Mouse (Mus musculus) gastrocnemius, postnatal 14 days (tissue): ENCODE data around the gene Lrwd1. TPM values are rescaled to one million over a fixed set of nuclear protein-coding genes. Genes with fewer than 3 reads are reported as not detected.
"Not testable (repeated sequence)": the region's sequence is repeated elsewhere in the genome, so short reads cannot be mapped to it uniquely, and the experiment has no call there.

Experiments
- DNase-seq: peaks from one replicate; pipeline ENCODE4 v3.0.0; 2021; ENCODE audit warnings: mixed read lengths
- intact Hi-C: fragments of 180-260 bp; cut with DNase I; formaldehyde crosslinking; loops from one replicate; pipeline ENCODE4 v1.15.1; 2025; ENCODE audit warnings: low total_unique reads
- long read RNA-seq, 2 experiments: library from polyadenylated mRNA; stranded (forward); transcript quantifications; one replicate each; pipeline ENCODE4 v2.0.0; 2021
- total RNA-seq, 2 experiments: library from RNA; stranded (reverse); gene quantifications; 2 replicates each; pipeline ENCODE4 v1.2.3; 2021

Lrwd1 gene
- 1 to 10 TPM; 4.0 to 4.3 TPM for total RNA-seq
- long read RNA-seq, experiment 1, transcript Lrwd1-201 (15 exons, 2,473 nt) = major isoform, 5 of 6 reads
- long read RNA-seq, experiment 1, partial matches to known transcripts = 0 of 6 reads
- long read RNA-seq, experiment 1, other reads (novel, unspliced or antisense) = 1 of 6 reads
- long read RNA-seq, experiment 2, transcript Lrwd1-201 (15 exons, 2,473 nt) = major isoform, 6 of 8 reads
- long read RNA-seq, experiment 2, partial matches to known transcripts = 0 of 8 reads
- long read RNA-seq, experiment 2, other reads (novel, unspliced or antisense) = 2 of 8 reads

DNA sequence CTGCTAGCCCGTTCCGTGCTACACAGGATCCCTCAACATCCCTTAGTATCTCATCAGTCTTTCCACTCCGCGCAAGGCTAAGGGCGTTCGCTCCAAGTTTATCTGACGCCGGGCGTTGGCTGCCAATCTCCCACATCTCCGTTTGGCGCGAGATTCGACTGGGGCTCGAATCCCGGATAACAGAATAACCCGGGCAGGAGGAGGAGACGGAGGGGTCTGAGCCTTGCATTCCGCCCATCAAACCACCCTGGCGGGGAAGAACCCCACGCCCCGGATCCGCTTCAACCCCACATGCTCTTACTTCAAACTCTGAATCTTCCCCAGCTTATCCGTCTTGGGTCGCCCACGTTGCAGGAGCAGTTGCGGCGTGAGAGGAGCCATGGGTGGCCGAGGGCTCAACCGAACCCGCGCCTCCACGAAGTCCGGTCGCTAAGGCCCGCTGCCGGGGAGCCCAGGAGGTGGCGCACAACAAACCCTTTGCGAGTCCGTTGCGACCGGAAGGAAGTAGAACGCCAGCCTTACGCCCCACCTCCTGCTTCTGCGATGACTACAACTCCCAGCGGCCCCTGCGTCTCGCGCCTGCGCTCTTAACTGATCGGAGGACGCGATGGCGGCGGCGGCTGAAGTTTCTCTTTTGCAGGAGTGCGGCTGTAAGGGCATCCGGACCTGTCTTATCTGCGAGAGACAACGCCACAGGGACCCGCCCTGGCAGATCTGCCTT lies at the start of gene Lrwd1, which contains the start of gene Alkbh4:
TSS of gene Lrwd1 (minus strand) at position 504 of the 721 bp plus-strand sequence.
TSS of gene Alkbh4 (plus strand) at position 576 of the 721 bp plus-strand sequence.
- intact Hi-C loops = no loop called here
- DNase-seq = peak; percentile 97

DNA sequence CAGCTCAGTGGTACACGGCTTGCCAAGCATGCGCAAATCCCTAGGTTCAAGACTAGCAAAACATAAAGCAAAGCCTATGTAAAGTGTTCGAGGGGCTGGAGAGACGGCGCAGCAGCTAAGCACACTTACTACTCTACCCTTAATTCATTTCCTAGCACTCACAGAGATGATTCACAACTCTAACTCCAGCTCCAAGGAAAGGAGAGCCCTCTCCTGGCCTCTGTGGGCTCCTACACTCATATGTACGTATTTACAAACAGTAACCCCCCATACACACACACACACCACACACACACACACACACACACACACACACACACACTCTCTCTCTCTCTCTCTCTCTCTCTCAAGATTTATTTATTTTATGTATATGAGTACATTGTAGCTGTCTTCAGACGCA lies 47.9 kb upstream of the Lrwd1 start:
- intact Hi-C loops = loop anchor here (5.0 kb wide), 1 partner anchor 51 kb away; no protein-coding TSS in a partner anchor

DNA sequence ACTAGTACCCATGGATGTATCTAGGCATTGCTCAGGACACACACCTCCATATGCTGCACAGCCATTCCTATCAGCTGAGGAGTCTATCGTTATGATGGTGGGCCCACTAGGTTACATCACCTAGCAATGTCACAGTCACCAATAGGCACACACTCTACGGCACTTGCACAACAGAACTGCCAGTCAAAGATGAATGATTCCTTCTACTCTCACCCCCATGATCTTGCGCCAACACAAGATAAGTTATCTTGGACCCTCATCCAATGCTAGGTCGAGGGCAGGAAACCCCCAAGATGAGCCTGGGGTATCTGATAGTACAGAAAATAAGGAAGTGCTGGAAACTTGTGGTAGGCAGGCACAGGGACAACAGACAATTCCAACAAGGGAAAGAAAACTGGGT lies 47.0 kb upstream of the Lrwd1 start:
- intact Hi-C loops = loop anchor here (5.0 kb wide), 1 partner anchor 51 kb away; no protein-coding TSS in a partner anchor
- no peak for DNase-seq

More for the DNA sequence above, 47.9 kb upstream of the Lrwd1 start:
- DNase-seq = no peak

DNA sequence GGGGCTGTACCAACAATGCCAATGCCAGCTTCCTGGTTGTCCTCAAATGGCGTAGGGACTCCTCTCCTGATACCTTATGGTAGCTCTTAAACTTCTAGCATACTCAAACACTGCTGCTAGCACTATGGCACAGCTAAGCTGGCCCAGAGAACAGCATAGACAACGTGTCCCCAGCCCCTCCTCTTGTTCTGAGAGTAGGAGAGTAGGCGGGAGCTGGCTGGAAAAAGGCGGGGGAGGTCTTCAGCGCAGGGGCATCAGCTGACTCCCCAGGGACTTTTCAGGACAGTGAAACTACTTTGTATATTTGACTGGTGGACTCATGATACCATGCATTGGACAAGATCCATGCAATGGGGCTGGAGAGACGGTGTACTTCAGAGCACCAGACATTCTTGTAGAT lies 46.2 kb upstream of the Lrwd1 start:
- no peak for DNase-seq
- intact Hi-C loops = loop anchor here (5.0 kb wide), 1 partner anchor 50 kb away; no protein-coding TSS in a partner anchor

DNA sequence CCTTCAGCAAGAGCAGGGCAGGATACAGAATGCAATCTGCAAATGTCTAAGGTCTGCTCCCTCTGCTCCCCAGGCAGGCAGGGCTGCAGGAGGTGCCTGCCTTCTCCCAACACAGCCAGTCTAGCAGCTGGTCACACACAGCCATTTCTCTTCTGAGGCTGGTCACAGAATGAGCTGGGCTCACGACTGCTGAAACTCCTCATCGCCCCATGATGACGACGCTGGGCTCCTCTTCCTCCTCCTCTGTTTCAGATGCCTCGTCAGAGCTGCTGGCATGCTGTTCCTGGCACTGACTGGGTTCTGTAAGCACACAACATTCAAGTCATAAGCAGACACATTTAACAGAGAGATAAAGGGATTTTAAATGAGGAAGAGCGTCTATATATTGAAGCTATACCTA lies 45.3 kb upstream of the Lrwd1 start:
- intact Hi-C loops = loop anchor here (5.0 kb wide), 1 partner anchor 49 kb away; no protein-coding TSS in a partner anchor
- no peak for DNase-seq

DNA sequence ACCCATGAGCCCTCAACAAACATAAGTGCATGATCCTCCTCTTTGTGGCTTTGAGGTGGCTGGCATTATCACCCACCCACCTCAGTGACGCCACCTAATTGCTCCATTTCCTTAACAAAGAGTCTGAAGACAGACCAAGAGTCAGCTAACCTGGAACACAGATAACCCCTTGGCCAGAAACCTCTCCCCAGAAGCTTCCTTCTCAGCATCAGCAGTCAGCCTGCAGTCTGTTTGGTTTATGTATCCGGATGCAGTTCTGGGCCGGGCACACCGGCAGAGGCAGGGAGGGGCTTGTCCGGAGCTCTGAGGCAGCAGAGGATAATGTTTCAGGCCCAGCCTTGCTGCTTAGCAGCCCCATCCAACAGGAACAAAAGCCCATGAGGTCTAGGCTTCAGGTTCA lies 43.7 kb upstream of the Lrwd1 start:
- no peak for DNase-seq
- intact Hi-C loops = no loop called here

DNA sequence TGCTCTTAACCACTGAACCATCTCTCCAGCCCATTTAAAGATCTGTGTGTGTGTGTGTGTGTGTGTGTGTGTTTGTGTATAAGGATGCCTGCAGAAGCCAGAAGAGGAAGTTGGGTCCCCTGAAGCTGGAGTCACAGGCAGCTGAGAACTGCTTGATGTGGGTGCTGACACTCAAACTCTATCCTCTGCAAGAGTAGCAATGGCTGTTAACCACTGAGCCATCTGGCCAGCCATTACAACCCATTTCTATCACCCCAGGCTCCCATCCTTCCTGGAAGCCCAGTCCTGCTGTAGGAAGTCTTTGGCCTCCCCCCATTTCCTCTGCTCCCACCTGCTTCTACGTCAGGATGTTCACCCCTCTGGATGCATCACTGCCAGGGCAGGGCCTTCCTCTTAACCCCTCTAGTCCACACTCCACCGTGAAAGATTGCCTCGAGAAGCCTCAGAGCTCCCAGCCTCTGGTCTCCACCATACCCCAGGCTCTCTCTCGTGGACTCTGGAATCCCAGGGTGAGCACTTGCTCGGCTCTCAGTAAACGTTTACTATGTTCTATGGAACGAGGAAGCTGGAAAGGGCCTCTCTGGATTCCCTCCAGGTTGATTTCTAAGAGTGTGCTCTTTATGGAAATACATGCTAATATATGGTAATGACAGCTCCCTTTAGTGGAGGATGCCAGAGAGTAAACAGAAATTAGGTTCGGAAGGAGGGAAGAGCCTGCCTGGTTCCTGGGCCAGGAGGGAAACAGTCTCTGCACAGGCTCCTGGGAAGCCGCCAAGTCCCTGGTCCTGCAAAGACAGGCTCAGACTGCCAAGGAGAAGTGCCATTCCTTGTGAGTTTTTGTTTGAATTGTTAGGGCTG lies 38.0 kb upstream of the Lrwd1 start:
- intact Hi-C loops = no loop called here
- DNase-seq = peak; percentile 28

DNA sequence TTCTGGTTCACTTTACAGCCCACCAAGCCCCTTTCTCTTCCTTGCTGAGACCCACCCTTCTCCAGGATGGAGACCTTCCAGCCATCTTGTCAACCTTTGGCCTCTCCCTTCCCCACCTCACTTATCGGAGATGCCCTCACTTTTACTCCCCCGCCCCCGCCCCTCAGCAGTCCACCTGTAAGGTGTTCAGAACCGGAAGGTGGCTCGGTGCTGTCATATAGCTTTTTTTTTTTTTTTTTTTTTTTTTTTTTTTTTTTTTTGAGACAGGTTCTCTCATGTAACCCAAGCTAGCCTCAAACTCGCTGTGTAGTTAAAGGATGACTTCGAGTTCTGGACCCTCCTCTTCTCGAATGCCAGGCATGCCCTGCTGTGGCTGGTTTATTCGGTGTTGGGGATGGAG lies 37.1 kb upstream of the Lrwd1 start:
- intact Hi-C loops = no loop called here
- DNase-seq = no peak

DNA sequence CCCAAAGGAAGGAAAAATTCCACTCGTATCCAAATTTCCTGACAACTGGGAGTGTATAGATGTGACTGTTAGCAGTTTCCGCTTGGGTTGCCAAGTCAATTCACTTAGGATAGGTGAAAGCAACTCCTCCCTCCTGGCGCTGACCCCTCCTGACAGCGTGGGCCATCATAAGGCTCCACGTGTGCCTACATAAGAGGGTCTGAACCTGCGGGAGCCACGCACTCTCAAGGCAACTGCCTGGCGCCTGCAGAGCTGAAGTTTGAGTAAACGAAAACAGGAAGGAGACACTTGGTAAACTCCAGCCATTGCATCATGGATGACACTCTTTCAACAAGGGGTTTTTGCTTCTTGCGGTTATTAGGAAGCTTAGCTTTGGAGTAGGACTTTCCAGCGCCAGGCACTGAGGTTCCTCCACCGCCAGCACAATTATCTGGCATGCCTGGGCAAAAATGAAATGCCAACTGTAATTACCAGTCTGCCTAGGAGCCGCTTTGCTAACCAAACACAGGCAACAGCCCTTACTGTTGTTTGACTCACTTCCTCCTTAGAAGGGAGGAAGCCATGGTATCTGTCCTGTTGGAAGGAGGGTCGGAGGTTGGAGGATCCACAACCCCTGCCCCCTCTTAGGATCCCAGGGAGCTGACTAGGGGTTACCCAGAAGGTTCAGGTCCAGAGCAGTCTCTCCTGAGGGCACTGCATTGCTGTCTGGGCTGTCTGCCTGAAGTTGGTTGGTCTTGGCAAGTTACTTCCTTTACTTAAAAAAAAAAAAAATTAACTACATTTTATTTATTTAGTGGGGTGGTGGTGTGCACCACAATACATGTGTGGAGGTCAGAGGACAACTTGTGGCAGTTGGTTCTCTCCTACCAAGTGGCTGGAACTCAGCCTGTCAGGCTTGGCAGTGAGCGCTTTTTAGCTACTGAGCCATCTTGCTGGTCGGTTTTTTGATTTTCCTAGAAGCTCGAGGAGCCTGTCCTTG lies 35.8 kb upstream of the Lrwd1 start:
- DNase-seq = no peak
- intact Hi-C loops = no loop called here

DNA sequence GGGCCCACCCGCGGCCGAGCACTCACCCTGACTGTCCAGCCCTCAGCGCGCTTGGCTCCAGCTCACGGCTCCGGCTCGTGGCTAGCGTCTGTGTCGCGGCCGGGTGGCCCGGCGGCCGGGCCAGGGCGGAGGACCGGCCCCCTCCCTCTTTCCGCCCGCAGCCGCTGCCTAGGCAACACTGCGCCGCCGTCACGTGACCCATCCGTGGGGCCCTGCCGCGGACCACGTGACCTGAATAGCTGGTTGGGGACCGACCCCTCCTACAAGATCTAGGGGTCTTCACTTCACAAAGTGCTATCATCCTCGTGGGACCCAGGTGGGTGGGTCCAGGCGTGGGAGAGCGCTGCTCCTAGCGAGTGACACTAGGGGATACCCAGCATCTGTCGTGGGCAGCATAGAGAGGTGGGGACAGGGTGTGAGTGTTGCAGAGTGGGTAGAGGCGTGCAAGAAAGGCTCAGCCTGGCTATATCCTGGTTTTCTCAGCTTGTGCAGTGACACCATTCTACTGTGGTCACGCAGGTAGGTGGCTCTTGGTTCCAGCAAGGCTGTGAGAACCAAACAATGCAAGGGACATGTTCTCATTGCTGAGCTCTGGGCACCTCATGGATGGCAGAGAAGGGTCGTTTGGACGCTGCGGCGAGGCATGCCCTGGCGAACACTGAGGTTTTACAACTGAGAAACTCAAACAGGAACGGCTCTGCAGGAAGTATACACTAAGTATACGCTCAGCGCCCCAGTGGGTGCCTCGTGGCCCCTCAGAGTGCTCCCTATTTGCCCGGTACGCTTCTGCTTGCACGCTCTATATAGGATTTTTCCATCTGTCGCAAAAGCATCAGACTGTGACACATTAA lies 34.9 kb upstream of the Lrwd1 start, which contains the start of gene Orai2:
TSS of gene Orai2 (minus strand) at position 202 of the 851 bp plus-strand sequence.
- intact Hi-C loops = no loop called here
- peak; percentile 82 for DNase-seq

DNA sequence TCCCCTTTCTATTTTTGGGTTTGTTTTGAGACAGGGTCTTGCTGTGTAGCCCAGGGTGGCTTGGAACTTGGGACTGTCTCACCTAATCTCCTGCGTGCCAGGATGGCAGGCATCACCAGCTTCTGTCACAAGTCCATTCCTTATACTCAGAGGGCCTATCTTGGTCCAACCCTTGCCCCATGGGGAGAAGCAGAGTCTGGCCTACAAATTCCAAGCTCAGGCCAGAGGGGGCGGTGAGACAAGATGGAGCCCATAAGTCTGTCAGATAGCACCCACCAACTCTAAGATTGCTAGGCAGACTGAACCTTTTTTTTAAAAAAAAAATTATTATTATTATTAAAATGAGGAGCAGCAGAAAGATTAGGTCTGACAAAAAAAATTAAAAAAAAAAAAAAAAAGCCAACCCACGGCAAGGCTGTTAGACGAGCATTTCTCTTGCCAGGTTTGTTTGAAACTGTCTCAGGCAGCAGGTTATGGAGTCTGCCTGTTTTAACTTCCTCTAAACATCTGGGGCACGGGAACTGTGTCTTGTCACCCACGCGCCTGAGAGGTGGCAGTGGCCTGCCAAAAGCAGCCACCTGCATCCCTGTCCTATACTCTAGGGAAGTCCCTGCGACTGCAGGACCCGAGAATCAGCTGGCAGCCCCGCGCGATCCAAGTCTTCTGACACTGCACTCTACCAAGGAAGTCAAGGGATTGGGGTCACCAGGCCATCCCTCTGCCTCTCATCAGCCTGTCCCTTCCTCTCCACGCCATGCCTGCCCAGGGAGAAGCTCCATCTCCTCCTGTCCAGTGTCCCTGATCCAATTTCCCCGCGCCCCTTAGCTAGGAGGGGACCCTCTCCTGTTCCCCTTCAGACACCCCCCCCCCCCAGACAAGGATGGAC lies 34.0 kb upstream of the Lrwd1 start:
- DNase-seq = peak; percentile 33
- intact Hi-C loops = no loop called here

DNA sequence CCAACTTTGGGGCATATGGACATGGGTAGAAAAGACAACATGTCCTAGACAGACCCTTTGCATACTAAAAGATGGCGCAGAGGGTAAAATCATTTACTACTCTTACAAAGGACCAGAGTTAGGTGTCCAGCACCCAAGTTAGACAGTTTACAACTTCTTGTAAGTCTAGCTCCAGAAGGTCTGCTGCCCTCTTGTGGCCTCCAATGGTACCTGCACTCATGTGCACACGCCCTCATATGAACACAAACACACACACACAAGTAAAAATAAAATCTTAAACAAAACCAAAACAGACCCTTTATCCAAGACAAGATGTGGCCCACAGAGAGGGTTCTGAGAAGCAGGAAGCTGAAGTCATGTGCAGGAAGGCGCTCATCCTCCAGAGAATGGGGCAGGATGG lies 32.2 kb upstream of the Lrwd1 start:
- intact Hi-C loops = no loop called here
- DNase-seq = no peak

DNA sequence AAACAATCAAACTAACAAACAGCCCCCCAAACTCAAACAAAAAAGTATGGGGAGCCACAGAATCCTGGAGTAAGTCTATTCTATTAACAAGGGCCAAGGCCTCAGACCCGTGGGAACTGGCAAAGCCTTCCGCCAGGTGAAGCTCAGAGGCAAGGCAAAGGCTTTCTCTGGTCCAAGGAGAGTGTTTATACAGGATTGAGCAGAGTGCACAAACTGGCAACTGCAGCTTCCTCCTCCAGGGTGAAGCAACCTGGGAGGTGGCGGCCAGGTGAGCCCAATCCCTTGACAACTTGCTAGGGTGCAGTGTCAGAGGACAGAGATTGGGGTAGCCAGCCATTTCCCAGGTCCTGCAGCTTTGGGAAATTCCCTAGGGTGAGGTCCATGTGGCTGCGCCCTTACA lies 31.4 kb upstream of the Lrwd1 start:
- intact Hi-C loops = no loop called here
- DNase-seq = no peak

DNA sequence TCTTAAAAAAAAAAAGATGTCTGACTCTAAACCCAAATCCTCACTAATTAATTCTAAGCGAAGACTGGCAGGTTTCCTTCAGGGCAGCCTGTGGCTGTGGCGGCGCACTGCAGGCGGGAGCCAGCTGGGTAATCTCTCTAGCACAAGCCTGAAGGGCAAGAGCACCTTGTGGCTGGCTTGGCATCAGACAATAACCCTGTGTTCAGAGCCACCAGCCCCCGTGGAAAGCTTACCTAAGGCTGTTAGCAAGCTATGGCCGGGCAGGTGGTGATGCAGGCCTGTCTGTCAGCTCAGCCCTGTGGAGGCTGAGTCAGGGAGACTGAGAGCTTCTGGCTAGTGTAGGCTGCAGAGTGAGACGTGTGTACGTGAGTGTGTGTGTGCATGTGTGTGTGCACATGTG lies 29.4 kb upstream of the Lrwd1 start:
- intact Hi-C loops = no loop called here
- no peak for DNase-seq

DNA sequence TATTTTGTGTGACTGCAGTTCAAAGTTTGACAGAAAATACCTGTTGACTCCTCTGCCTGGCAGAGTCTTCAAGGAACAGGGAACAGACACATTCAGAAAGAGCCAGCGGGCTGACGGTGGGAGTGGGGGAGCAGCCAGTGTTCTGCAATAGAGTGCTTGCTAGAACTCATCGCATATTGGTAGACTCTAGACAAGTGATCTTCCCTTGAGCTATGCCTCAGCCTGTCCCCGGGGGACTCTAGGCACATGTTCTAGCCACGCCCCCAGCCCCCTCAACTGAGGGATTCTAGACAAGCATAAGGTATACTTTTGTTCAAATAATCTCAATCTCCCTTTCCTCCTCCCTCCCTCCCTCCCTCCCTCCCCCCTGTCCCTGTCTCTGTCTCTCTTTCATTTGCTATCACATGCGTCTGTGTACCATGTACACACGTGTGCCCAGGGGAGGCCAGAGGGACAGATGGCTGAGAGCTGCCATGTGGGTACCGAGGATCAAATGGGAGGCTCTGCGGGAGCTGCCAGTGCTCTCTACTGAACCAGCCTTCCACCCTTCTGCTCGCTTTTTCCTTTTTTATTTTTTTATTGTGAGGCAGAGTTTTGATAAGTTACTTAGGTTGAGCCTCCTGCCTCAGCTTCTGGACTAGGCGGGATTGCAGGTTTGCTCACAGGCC lies 28.1 kb upstream of the Lrwd1 start:
- intact Hi-C loops = no loop called here
- no peak for DNase-seq

DNA sequence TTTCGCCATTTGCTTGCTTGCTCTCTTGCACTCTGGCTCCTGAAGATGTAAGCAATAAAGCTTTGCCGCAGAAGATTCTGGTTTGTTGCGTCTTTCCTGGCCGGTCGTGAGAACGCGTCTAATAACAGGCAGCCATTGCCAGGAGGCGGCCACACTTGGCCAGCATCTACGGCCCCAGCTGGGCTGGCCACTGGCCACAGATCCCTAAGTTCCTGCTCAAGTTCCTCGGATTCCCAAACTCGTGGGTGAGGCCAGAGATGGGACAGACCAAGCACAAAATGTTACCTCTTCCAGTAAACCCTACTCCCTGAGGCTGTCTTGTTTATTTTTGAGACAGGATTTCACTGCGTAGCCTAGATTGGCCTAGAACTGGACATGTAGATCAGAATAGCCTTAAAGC lies 24.2 kb upstream of the Lrwd1 start:
- DNase-seq = peak; percentile 76
- intact Hi-C loops = not testable (repeated sequence)
